Mouse (Mus musculus) limb, embryonic 14.5 days (tissue): ENCODE measurements around the gene Otoa. TPM values are rescaled to one million over a fixed set of nuclear protein-coding genes. Genes with fewer than 3 reads are reported as not detected.

Experiments
- ATAC-seq: fragments of 200-750 bp; cut with Nextera tagmentation; 2 replicates; pipeline ENCODE4 v1.8.0; 2017; ENCODE audit warnings: low read depth, moderate number of reproducible peaks, moderate TSS enrichment; ENCODE audit not compliant: low FRiP score
- DNase-seq: peaks from one replicate; pipeline ENCODE4 v3.0.0-alpha.2; 2015; ENCODE audit warnings: low spot score
- H3K27ac ChIP-seq: fragments of 300-500 bp; sonication (generic); replicated peaks from 2 replicates; pipeline ENCODE4 v1.5.1; 2014; ENCODE audit warnings: low read depth, mild to moderate bottlenecking, low read length, moderate library complexity, mixed read lengths
- H3K27me3 ChIP-seq: fragments of 300-500 bp; sonication (generic); 2 replicates; pipeline ENCODE4 v1.6.1; 2014; ENCODE audit warnings: low read length, mixed read lengths; ENCODE audit not compliant: control insufficient read depth, insufficient read depth
- H3K36me3 ChIP-seq: fragments of 300-500 bp; sonication (generic); 2 replicates; pipeline ENCODE4 v1.6.1; 2014; ENCODE audit warnings: mild to moderate bottlenecking, low read length, moderate library complexity, mixed read lengths; ENCODE audit not compliant: control insufficient read depth, insufficient read depth
- H3K4me1 ChIP-seq: fragments of 300-500 bp; sonication (generic); 2 replicates; pipeline ENCODE4 v1.6.1; 2014; ENCODE audit warnings: antibody characterized with exemption, low read length, mixed read lengths; ENCODE audit not compliant: control insufficient read depth, insufficient read depth
- H3K4me2 ChIP-seq: fragments of 300-500 bp; sonication (generic); replicated peaks from 2 replicates; pipeline ENCODE4 v1.6.1; 2014; ENCODE audit warnings: low read depth, mild to moderate bottlenecking, low read length, moderate library complexity; ENCODE audit not compliant: severe bottlenecking
- H3K4me3 ChIP-seq: fragments of 300-500 bp; sonication (generic); replicated peaks from 2 replicates; pipeline ENCODE4 v1.5.1; 2014; ENCODE audit warnings: low read length
- H3K9ac ChIP-seq: fragments of 300-500 bp; sonication (generic); 2 replicates; pipeline ENCODE4 v1.6.1; 2014; ENCODE audit warnings: mild to moderate bottlenecking, low read depth, low read length, moderate library complexity; ENCODE audit not compliant: severe bottlenecking
- H3K9me3 ChIP-seq: fragments of 300-500 bp; sonication (generic); 2 replicates; pipeline ENCODE4 v1.6.1; 2016; ENCODE audit warnings: low read length; ENCODE audit not compliant: control insufficient read depth
- POLR2A ChIP-seq: fragments of 200-500 bp; IDR thresholded peaks from 2 replicates; pipeline ENCODE4 v1.8.0; 2012; ENCODE audit warnings: inconsistent platforms, mild to moderate bottlenecking, moderate library complexity, borderline replicate concordance; ENCODE audit not compliant: insufficient read depth, insufficient read length; ENCODE audit errors: extremely low read depth
- WGBS: fragments of 180-500 bp; shearing (Covaris S2); extraction: QIAGEN DNeasy Blood & Tissue Kit; methylation state at CpG from one replicate; pipeline ENCODE4 v1.1.7; 2014; 5-methylcytosine and 5-hydroxymethylcytosine counted together
- polyA plus RNA-seq, 2 experiments: library from polyadenylated mRNA; depleted of rRNA in 1 of 2; stranded (reverse) in 1 of 2; unstranded in 1 of 2; fragments of >200 nt; fragmentation: Nextera tagmentation in 1 of 2; extraction: Ambion mirVana in 1 of 2; gene quantifications; 2 replicates each; pipeline versions ENCODE4 v1.2.1 to v1.2.3; 2012 to 2014

Otoa gene
- polyA plus RNA-seq, 2 experiments: 0.15 to 0.48 TPM

DNA sequence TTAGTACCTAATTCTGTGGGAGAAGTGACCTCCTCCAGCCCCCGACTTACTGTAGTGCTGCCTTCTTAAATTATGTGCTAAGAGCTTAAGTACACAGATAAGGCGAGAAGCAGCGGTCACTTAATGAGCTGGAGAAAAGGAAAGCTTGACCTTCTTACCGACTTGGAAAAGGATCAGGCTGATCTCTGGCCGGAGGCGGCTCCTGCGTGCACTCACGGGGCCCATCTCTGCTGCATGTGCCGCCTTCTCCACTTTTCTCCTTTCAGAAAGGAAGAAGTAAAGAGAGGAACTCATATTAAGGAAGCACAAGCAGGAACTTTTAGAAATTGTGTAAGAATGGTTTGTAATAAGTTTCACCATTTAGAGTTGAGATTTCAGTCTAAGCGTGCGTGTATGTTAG, 7.2 kb upstream of the Otoa start, which contains the start of gene Igsf6:
Gene Igsf6, minus strand, starts transcription at position 292 of the 400 bp plus-strand sequence.
- DNase-seq: no peak
- no peaks in the 10 kb centered on the region for H3K9me3 ChIP-seq
- no peak within 1 kb of the TSS; the same call in 1 of the 2 replicates for H3K27ac ChIP-seq
- H3K4me1 ChIP-seq: peaks cover 3% of the 10 kb centered on the region; the same call in 1 of the 2 replicates
- H3K4me2 ChIP-seq: no peak within 1 kb of the TSS
- H3K27me3 ChIP-seq: no peaks in the 10 kb centered on the region
- TF ChIP-seq POLR2A: no peak
- ATAC-seq: no peak
- peaks cover 65% of the 10 kb centered on the region for H3K36me3 ChIP-seq
- H3K9ac ChIP-seq: no peak within 1 kb of the TSS
- 78% methylated on average over 11 of the region's 11 CpGs for WGBS
- H3K4me3 ChIP-seq: no peak within 1 kb of the TSS

GRCm38 (mm10) chr7:121074801-121075400, 6.5 kb upstream of the Otoa start:
- WGBS: 78% methylated on average over 6 of the region's 6 CpGs
- no peak for TF ChIP-seq POLR2A
- Histone ChIP-seq H3K27ac (no peak overlapping the region), H3K36me3 (peaks cover 62% of the 10 kb centered on the region), H3K27me3 (no peaks in the 10 kb centered on the region), H3K4me3 (no peak overlapping the region), H3K9ac (no peak overlapping the region), H3K4me2 (no peak overlapping the region), H3K9me3 (no peaks in the 10 kb centered on the region), H3K4me1 (peaks cover 3% of the 10 kb centered on the region; the same call in 1 of the 2 replicates)
- no peak for ATAC-seq
- no peak for DNase-seq

- no peaks in the 10 kb centered on the region for H3K9me3 ChIP-seq
- ATAC-seq (no peak), DNase-seq (no peak)
- TF ChIP-seq POLR2A: no peak
- H3K4me2 ChIP-seq: no peak overlapping the region
- no peak overlapping the region for H3K9ac ChIP-seq
- H3K4me1 ChIP-seq: peaks cover 3% of the 10 kb centered on the region; the same call in 1 of the 2 replicates
- peaks cover 59% of the 10 kb centered on the region for H3K36me3 ChIP-seq
- no peak overlapping the region for H3K27ac ChIP-seq
- WGBS: 87% methylated on average over 5 of the region's 5 CpGs
- H3K4me3 ChIP-seq: no peak overlapping the region
- no peaks in the 10 kb centered on the region for H3K27me3 ChIP-seq
Measured at GRCm38 (mm10) chr7:121075416-121075815, 6.0 kb upstream of the Otoa start.

DNA sequence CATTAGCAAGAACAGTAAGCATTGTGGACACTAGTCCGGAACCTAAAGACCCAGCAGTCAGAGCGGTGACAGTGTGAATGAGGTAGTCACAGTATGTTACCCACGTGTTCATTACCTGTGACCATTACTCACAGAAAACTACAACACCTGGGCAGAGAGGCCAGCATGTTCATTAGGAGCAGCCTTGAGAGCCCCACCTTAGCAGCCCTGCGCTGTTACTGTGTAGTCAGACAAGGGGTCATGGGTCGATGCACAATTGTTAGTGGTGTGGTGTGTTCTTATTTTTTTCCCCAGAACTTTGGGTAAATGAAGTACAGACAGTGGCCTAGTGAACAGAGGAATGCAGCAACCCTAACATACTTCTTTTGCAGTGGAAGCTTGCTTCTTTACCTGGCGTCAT, 4.1 kb upstream of the Otoa start:
- Histone ChIP-seq H3K9ac (no peak overlapping the region), H3K4me3 (no peak overlapping the region), H3K27ac (no peak overlapping the region), H3K36me3 (peaks cover 42% of the 10 kb centered on the region), H3K27me3 (no peaks in the 10 kb centered on the region), H3K9me3 (no peaks in the 10 kb centered on the region), H3K4me1 (no peaks in the 10 kb centered on the region), H3K4me2 (no peak overlapping the region)
- ATAC-seq (no peak), DNase-seq (no peak)
- WGBS: 89% methylated on average over 6 of the region's 6 CpGs
- TF ChIP-seq POLR2A: no peak

DNA sequence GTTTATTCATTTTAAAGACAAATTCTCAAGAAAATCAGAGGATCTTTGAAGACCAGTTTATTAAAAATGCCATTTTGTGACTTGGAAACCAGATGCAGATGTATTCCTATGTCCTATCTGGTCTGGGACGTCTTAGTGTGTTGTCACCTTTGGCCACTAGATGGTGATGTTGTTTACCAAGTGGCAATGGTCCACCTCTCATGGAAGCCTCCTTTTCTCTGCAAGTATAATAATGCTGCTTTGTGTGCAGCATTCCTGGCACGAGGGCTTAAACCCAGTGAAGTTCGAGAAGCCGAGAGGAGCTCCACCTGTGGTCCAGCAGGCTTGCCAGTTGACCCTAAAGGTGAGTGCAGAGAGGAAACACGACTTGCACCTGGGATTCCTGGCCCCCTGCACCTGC, 3.6 kb upstream of the Otoa start:
- TF ChIP-seq POLR2A: no peak
- H3K27ac ChIP-seq: no peak overlapping the region
- ATAC-seq: peak; percentile 56; the same call in 1 of the 2 replicates
- no peak overlapping the region for H3K4me2 ChIP-seq
- H3K4me1 ChIP-seq: no peaks in the 10 kb centered on the region
- peaks cover 42% of the 10 kb centered on the region for H3K36me3 ChIP-seq
- no peaks in the 10 kb centered on the region for H3K27me3 ChIP-seq
- no peaks in the 10 kb centered on the region for H3K9me3 ChIP-seq
- H3K9ac ChIP-seq: no peak overlapping the region
- peak; percentile 82 for DNase-seq
- H3K4me3 ChIP-seq: no peak overlapping the region
- 19% methylated on average over 5 of the region's 5 CpGs for WGBS

GRCm38 (mm10) chr7:121081816-121082215, 366 bp downstream of the Otoa start:
- no peak for TF ChIP-seq POLR2A
- H3K4me1 ChIP-seq: peaks cover 3% of the 10 kb centered on the region

More at GRCm38 (mm10) chr7:121081816-121082215, 366 bp downstream of the Otoa start:
- H3K27ac ChIP-seq: no peak overlapping the region
- no peak for DNase-seq
- no peak overlapping the region for H3K4me3 ChIP-seq
- no peak overlapping the region for H3K4me2 ChIP-seq
- no peaks in the 10 kb centered on the region for H3K27me3 ChIP-seq
- no peak overlapping the region for H3K9ac ChIP-seq
- H3K36me3 ChIP-seq: peaks cover 22% of the 10 kb centered on the region
- no peak for ATAC-seq
- H3K9me3 ChIP-seq: no peaks in the 10 kb centered on the region
- WGBS: 39% methylated on average over 2 of the region's 2 CpGs
